Mouse (Mus musculus) CD8-positive naive resting alpha-beta T cell, adult 2 months (primary cell): ENCODE results near the gene Dlgap3.

Experiments used
- DNase-seq, 2 experiments: peaks; one replicate each; pipeline ENCODE4 v3.0.0; 2022; ENCODE audit warnings: low read depth in 2 of 2, low spot score in 2 of 2

The Dlgap3 gene

DNA sequence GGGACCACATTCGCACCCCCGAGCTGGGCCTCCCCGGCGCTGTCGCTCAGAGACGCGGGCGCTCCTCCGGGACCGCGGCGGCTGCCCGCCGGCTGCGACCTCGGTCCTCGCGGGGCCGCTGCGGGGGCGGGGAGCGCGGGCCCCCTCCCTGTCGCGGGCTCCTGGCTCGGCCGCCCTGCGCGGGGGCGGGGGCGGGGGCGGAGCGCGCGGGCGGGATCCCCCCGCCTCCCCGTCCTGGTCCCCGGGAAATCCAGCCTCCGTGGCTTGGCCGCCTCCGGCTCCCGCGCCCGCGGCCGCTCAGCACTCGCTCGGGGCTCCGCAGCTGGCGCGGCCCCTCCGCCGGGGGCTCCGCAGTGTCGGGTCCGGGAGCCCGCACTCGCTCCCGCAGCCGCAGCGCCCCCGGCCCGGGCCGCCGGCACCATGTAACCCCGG, at the start of gene Dlgap3:
Dlgap3 (plus strand) TSS at position 291 of the 432 bp plus-strand sequence.
- no peak for DNase-seq

DNA sequence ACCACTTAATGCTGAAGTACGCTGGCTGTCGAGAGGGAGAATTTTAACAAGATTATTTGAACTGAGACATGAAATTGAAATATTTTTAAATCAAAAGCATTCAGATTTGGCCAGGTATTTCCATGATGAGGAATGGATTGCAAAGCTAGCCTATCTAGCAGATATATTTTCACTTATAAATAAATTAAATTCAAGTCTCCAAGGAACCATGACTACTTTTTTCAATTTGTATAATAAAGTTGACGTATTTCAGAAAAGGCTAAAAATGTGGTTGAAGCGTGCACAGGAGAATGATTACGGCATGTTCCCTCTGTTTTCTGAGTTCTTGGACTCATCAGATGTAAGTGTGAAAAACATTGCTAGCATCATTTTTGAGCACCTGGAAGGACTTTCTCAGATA, 45.6 kb upstream of the Dlgap3 start, which contains the start of gene Tmem35b:
Tmem35b (plus strand) TSS at position 301 of the 400 bp plus-strand sequence.
- no peak for DNase-seq

DNA sequence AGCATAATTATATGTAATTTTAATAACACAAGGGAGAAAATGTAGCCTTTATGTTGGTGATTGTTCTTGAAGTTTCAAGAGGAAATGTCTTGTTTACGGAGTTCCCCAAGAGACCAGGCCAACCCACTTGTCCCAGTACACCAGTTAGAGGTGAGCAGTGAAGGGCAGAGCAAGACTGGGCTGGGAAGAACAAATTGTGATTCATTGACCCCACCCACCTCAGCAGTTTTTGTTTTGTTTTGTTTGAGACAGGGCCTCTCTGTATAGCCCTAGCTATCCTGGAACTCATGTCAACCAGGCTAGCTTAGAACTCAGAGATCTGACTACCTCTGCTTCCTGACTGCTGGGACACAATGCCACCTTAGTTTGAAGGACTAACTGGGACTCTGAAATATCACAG, 44.7 kb upstream of the Dlgap3 start:
- DNase-seq: no peak

DNA sequence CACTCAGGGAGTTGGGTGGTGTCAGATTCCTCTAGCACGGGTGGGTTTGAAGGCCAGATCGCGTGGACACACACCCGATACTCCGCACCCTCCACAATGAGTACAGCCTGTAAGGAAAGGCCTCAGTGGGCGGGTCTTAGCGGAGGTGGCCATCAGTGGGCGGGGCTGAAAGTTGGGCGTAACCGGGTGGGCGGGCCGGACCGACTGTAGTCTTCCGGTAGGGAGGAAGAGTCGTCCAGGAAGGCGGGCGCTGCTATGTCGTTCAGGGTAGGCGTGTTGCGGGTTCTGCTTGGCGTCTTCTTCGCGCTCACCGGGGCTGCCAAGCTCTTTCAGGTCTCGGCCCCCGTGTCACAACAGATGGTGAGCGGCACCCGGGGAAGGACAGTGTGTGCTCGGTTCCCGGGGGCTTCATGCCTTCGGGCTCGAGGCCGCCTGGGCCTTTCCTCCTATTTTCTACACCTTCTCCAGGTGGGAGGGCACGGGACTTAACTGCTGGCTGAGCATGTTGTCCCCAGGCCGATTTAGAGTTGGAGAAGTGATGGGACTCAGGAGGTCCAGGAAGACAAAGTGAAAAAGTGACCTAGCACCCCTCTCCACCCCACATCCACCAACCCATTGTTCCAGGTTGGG, 43.1 kb upstream of the Dlgap3 start:
- peak; percentile 66 to 81 for DNase-seq

DNA sequence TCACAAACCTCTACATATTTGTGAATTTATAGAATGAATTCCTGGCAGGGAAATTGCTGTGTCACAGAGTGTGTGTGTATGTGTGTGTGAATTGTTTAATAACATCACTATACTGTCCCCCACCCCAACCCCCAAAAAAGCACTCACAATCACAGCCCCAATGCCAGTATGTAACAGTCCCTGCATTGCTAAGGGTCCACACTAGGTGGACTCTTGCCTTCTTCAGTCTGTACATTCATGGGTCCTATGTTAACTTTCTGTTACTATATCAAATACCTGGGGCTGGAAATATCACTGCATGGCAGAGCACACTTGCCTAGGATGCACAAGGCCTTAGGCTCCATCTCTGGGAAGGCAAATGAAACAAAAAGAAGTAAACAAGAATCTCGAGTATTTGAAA, 34.3 kb upstream of the Dlgap3 start:
- no peak for DNase-seq

DNA sequence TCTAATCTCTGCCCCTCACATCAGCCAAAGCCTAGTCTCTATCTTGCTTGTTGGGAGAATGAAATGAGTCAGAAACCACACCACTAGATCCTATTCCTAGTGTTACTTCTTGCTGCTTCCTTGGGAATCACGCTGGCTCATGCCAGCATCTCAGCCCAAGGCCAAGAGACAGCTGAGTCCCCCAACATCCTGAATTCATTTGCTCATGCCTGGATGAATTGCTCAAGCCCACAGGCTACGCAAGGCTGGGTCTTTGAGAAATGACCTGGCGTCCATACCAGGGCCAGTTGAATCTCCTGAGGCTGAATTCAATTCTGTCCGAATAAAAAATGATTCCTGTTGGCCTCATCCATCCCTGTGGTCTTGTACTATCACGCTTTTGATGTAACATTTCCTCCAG, 31.4 kb upstream of the Dlgap3 start:
- no peak for DNase-seq

DNA sequence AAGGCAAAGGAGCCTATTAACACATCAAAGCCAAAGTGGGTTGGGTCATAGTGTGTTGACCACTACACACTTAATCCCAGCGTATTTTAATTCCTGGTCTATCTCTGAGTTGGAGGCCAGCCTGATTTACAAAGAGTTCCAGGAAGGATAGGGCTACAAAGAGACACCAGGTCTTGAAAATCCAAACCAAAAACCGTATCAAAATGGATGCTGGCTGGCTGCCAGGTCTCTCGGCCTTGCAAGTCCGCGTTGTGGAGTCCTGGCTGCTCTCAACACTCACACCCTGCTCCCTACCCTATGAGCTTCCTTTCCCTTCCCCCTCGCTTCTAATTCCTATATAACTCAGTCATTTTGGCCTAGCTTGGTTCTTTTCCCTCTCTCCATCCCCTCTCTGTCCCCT, 30.5 kb upstream of the Dlgap3 start:
- no peak for DNase-seq

DNA sequence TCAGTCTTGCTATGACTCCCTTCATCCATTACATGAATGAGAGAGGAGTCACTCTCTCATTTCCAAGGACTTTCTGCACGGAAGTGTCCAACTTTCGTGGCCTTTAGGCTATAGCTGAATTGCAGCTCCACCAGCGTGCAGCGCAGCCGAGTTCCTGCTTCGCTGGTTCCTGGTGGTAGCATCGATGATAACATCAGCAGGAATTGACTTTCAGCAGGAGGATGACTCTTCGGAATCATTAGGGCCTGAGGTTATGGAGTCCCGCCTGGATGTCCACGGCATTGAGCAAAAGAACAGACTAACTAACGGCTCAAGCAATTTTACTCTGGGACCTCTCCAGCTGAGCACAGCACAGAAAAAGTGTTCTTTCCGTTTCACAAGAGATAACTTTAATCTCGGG, 19.0 kb upstream of the Dlgap3 start:
- no peak for DNase-seq

DNA sequence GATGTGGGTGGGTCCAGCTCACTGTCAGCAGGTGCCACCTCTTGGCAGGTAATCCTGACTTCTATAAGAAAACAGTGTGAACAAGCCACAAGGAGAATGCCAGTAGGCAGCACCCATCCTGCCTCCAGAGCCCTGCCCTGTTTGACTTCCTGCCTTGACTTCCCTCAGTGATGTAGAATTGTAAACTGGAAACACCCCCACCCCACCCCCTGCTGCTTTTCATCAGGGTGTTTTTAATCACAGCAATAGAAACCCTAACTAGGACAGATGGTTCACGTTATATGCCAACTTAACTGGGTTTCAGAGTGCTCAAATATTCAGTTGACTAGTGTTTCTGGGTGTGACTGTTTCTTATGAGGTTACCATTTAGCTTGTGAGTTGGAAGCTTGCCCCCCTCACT, 15.7 kb upstream of the Dlgap3 start:
- no peak for DNase-seq

DNA sequence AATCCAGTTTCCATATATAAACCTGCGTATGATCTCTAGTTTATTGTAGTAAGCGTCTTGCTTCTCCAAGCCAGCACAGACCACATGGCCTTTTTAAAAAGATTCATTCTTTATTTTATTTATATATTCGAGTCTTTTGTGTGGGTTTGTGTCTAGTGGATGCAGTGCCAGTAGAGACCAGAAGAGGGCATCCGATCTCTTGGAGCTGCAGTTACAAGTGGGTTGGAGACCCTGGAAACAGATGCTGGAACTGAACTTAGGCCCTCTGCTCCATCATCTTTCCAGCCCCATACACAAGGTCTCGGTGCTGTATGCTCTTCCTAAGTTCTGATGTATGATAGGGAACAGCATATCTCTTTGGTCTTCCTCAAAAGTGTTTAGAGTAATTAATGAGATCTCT, 13.2 kb upstream of the Dlgap3 start:
- no peak for DNase-seq

DNA sequence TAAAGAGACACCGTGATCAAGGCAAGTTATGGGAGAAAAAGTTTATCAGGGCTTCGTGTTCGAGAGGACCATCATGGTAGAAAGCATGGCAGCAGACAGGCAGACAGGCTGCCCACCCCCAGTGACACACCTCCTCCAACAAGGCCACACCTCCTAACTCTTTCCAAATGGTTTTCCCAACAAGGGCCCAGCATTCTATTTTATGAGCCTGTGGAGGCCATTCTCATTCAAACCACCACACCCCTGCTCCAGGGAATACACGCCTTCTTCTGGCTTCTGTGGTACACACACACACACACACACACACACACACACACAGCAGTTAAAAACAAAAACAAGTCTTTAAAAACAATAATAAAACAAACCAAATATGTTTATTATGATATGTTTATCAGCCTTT, 11.3 kb upstream of the Dlgap3 start:
- no peak for DNase-seq

DNA sequence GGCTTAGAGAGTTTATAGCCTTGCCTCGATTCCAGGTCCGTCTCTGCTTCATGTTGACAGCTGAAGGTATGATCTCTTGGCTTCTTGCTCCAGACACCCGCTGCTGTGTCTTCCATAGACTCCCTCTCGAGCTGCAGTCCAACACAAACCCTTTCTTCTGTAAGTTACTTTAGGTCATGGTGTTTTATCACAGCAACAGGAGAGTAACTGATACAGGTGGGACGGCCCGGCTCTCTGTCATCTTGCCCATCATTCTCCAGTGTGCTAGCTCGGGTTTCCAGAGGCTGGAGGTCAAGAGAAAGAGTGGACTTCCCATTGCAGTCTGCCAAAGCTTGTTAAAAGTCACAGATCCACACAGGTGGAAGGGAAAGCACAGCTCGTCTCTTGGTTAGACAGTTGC, 5.1 kb upstream of the Dlgap3 start:
- DNase-seq: no peak

DNA sequence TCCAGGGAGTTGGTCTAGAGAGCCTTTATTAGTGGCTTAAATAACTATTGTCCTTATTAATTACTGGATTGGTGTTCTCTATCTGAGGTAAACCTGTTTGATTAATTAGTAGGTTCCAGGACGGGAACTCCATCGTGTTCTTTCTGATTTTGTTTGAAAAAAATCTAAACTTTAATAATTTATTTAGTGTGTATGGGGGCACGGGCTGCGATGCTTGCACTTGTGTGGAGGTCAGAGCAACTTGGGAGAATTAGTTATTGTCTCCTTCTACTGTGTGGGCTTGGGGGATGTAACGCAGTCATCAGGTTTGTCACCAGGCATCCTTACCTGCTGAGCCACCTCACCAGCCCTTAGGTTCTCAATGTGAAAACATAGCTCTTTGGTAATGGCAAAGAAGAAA, 1.9 kb upstream of the Dlgap3 start:
- no peak for DNase-seq

DNA sequence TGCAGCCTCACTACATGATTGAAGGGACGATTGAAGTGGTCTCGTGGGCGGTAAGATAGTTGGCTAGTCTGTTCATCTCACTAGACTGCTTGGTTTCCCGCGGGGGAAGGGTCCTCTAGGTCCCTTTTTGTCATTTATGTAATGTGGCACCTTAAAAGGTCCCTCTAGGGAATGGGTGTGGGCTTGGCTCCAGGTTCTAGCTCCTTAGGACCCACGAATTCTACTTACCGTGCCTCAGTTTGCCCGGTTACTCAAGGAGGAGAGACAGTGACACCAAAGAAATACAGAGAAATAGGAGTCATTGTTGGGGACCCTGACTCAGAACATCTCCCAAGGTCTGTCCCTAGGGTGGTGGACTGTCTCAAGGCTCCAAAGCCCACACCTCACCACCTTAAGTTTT, 1.3 kb upstream of the Dlgap3 start:
- no peak for DNase-seq

DNA sequence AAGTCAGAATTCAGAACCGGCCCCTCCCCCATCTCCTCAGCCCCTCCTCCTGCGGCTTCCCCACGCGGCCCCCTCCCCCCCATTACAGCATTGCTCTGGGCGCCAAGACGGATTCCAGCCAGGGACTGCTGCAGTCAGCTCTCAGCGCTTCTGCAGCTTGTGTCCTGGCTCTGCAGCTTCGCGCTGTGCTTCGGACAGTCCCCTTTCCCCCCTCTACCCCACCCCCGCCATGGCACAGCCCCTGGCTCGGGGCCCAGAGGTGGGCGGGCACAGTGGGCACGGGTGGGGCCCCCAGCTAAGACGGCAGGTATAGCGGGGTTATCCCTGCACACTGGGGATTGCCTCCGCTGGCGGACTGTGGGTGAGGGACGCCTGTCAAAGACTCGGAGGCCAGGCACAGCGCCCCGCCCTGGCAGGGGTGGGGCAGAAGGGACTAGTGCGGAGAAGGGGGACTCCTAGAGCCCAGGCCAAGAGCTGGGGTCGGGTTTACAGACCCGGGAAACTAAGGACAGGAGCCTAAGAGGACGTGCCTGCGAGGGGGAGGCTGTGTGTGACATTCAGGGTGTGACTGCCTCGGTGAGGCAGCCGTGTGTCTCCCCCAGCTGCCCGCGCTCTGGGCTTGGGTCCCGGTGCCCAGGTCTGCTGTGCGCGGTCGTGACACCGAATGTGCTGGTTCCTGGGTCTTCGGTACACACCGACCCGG, 642 bp upstream of the Dlgap3 start:
- DNase-seq: peak; percentile 2 to 16

DNA sequence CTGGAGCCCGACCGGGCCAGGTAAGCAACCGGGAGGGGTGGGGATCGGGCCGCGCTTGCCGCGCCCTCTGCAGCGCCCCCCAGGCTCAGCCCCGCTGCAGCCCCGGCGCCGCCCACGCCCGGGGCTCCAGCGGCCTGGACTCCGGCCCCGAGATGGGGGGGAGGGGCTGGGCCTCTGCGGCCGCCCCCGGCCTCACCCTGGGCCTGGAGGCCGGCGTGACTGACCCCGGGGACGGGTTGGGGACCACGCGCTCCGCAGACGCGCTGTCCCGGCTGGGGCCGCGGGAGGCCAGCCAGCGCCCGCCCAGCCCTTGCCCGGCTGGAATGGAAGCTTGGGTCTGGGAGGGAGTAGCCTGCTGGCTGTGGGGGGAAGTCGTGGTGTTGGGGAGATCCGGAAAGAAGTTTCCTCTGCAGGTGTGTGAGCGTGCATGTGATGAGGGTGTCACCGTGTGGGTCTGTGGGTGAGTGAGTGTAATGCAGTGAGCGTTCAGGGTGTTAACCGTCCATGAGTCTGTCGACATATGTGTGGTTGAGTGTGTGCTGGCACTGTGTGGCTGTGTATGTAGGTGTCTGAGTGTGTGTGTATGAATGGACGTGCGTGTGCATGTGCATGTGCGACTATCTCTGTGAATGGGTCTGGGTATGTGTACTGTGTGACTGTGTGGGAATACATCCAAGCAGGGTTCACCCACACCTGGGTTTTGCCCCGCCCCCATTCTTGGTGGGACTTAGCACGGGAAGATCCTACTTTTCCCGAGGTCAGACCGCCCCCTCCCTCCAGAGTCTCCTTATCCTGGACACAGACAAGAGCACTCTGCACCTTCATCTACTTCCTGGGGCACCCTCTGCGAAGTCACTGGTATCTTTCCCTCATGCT, 580 bp downstream of the Dlgap3 start:
- DNase-seq: no peak

DNA sequence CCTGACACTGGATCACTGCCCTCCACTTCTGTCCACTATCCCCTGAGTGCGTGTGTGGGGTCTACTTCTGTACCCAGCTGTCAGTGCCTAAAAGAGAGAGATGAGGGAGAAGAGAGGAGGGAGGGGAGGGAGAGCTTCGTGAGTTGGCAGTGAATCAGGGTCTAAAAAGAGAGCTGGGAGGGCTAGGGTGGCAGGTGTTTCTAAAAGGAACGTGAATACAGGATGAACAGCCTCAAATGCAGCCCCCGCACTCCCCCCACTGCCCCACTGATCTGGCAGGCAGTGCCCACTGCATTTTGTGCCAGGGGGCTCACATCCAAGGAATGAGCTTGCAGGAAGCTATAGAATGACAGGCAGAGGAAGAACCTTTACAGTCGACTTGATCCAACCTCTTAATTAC, 1.9 kb downstream of the Dlgap3 start:
- no peak for DNase-seq

DNA sequence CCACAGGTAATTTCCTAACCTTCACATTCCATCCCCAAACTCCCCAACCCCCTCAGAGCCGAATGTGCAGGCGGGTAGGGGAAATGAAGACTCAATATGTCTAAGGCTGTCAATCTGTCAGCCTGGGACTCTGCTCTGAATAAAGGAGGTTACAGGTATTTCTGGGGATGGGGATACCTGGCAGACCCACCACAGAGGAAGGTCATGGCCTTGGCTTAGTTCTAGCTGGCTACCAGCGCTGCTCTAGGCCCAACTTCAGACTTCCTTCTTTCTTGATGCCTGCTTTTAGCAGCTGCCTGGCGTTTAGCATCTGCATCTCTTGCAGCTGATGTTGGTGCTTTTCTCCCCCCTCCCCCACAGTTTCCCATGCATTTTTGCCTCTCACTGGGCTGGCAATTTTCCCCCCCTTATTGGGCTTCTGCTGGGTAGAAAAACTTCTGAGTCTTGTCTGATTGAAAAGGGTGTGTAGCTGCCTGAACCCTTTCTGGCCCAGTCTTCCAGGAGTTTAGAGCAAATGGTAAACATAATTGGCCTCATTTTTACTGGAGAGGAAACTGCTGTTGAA, 2.4 kb downstream of the Dlgap3 start:
- no peak for DNase-seq

DNA sequence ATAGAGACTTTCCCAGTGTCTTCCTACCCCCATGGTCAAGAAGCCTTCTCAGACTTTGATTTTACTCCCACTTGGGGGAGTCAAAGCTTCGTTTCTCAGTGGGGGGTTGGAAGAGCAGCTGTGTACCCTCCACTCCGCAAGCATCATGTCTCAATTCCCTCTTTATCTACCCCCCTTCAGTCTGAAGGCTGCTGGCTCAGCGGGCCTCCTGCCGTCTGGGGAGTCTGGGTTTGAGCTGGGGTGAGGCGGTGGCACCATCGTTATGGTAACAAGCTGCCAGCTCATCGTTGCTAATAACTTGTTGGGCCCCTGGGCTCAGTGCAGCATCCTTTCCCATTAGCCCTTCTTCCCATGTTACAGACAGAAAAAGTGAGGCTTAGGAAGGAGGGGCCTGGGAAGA, 3.1 kb downstream of the Dlgap3 start:
- DNase-seq: no peak

DNA sequence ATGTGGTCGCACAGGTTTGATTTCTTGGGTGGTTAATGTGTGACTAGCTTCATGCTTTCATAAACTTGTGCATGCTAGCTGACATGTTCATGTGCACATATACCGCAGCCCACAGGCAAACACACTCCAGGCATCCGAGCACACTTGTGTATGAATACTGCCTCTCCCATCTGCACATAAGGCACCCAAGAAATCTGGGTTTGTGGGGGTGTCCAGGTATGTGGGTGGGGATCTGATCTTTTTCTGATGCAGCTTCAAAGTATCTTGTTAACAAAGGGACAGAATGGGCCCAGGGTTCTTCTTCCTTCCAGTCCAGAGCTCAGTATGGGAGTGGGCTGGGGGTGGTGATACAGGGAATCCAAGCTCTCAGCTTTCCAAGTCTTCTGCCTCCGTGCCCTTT, 3.6 kb downstream of the Dlgap3 start:
- DNase-seq: no peak

DNA sequence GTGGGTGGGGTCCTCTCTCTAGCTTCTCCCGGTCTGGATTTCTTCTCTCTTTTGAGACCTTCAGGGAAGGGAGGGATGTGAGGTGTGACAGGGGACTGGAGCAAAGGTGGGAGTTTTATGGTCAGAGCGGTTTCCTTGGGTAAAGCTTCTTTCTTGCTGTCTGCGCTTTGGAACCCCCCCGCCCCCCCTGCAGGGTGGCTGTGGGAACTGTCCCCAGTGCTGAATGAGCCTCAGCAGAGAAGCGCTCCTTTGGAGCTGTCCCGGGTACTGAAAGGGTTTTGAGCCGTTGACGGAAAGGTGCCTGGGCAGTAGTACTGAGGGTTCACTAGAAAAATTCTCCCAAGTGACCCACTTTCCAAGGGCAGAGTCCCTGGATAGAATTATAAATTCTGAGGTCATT, 4.5 kb downstream of the Dlgap3 start:
- DNase-seq: no peak
